Mouse (Mus musculus): ENCODE measurements at regions not wholly inside any gene's neighbourhood (a gene's known extent, or its start where the extent isn't known, plus 50 kb on each side); places are given as distances from the start of the nearest gene placed in this dataset.
A peak's percentile ranks its signal among the peaks of the same experiment; 100 is the strongest.

DNA sequence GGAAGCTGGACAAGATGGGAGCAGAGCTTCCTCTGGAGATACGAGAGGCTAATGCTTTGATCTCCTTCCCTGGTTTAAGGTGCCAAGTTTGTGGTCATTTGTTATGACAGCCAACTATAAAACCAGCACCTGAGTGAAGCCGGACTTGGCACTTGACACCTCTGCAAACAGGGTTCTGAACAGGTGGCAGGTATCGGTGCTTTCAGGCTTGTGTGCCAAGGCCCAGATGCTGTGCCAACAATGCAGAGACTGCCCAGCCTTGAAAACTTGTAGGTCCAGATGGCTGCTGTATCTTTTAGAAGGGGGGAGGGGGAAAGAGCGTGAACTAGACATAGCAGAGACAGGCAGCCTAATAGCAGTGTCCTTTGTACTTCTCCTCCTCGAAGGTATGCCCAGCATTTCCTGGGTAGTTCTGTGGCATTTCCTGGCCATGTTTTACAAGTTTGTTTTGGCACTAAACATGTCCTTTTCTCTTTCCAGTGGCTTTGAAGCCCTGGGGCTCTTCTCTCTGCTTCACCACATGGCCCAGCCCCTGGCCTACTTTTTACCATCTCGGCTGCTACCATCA, 196.3 kb upstream of the Maf start:
- 71% methylated on average over 6 of the region's 6 CpGs for WGBS
- no peaks in the 10 kb centered on the region for H3K4me1 ChIP-seq (ENCODE audit: control insufficient read depth, insufficient read depth, low read depth, low read length)

DNA sequence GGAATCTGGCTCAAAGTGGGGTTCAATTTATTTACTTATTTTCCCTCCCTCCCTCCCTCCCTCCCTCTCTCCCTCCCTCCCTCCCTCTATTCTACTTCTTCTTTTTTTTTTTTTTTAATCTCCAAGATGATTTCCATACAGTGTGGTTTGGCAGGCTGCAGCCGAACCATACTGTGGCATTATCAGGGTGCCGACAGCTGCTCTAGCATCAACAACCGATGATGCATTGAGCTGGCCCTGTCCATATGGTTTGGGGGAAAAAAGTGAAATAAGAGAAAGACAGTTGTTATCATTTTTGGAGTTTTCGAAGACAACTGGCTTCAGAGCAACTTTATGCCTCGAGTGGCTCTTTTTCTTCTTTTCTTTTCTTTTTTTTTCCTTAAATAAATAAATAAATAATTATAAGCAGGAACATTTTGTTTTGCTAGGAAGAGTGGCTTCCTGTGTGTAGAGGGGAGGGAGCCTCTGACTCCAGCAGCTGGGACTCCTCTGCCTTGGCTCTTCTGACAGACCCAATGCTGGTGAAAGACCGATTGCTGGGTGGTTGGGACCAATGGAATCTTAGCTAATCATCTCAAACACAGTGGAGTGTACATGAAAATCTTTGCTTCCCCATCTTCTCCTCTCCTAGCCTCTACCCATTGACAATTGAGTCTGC, 190.1 kb upstream of the Maf start:
- Histone ChIP-seq H3K4me2 (ENCODE audit: low read length) (no peak overlapping the region), H3K4me1 (ENCODE audit: control insufficient read depth, insufficient read depth, low read depth, low read length) (no peaks in the 10 kb centered on the region), H3K9me3 (ENCODE audit: control insufficient read depth, low read length) (no peaks in the 10 kb centered on the region), H3K9ac (ENCODE audit: low read depth, low read length) (no peak overlapping the region), H3K27ac (ENCODE audit: low read depth, low read length) (no peak overlapping the region), H3K36me3 (ENCODE audit: control insufficient read depth, insufficient read depth, low read length) (no peaks in the 10 kb centered on the region), H3K4me3 (ENCODE audit: low read length) (no peak overlapping the region), H3K27me3 (replicated peaks; ENCODE audit: control insufficient read depth, insufficient read depth, low read length) (no peaks in the 10 kb centered on the region)
- WGBS: 64% methylated on average over 6 of the region's 6 CpGs
- no peak for ATAC-seq

More for the DNA sequence above, 196.3 kb upstream of the Maf start:
- Histone ChIP-seq H3K27ac (ENCODE audit: low read depth, low read length) (no peak overlapping the region), H3K9me3 (ENCODE audit: control insufficient read depth, low read length) (no peaks in the 10 kb centered on the region), H3K36me3 (ENCODE audit: control insufficient read depth, insufficient read depth, low read length) (no peaks in the 10 kb centered on the region), H3K9ac (ENCODE audit: low read depth, low read length) (no peak overlapping the region), H3K27me3 (replicated peaks; ENCODE audit: control insufficient read depth, insufficient read depth, low read length) (no peaks in the 10 kb centered on the region), H3K4me2 (ENCODE audit: low read length) (no peak overlapping the region), H3K4me3 (ENCODE audit: low read length) (no peak overlapping the region)
- ATAC-seq: no peak

DNA sequence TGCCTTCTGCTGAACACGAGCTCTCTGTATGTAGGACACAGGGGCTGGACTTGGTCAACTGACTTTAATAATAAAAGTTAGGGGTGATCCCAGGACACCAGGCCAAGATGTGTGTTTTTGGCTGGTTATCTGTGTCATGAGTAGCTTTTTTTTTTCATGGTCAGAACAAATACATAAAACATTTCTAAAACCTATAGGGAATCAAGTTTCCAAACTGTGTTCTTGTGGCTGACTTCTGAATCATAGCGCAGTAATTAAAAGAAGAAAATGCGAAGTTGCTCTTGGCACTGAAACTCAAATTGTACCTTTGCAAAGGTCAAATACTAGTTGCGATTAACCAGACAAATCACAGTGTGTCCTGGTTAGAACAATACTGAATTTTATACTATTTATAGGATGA, 189.5 kb upstream of the Maf start:
- WGBS: 88% methylated on average over 4 of the region's 4 CpGs
- Histone ChIP-seq H3K9me3 (ENCODE audit: control insufficient read depth, low read length) (no peaks in the 10 kb centered on the region), H3K27ac (ENCODE audit: low read depth, low read length) (no peak overlapping the region), H3K4me1 (ENCODE audit: control insufficient read depth, insufficient read depth, low read depth, low read length) (no peaks in the 10 kb centered on the region), H3K4me3 (ENCODE audit: low read length) (no peak overlapping the region), H3K27me3 (replicated peaks; ENCODE audit: control insufficient read depth, insufficient read depth, low read length) (no peaks in the 10 kb centered on the region), H3K36me3 (ENCODE audit: control insufficient read depth, insufficient read depth, low read length) (no peaks in the 10 kb centered on the region), H3K9ac (ENCODE audit: low read depth, low read length) (no peak overlapping the region), H3K4me2 (ENCODE audit: low read length) (no peak overlapping the region)
- ATAC-seq: no peak

DNA sequence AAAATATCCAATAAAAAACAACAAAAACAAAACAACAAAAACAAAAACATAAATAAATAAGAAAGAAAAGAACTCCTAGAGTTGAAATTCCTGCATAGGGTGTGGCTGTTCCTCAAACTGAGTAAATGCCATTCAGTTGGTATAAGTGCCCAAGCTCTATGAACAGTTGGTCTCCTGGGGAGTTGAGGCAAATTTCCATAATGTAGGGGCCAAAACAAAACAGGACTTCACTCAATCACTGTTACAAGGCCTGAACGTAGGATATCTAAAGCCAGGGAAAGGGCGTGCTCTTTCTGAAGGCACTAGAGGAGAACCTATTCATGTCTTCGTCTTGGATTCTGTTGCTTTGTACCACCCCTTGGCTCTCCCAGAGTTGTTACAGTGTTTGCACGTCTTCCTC, 188.5 kb upstream of the Maf start:
- no peaks in the 10 kb centered on the region for H3K36me3 ChIP-seq (ENCODE audit: control insufficient read depth, insufficient read depth, low read length)
- no peak overlapping the region for H3K9ac ChIP-seq (ENCODE audit: low read depth, low read length)
- 67% methylated on average over 4 of the region's 4 CpGs for WGBS
- H3K27ac ChIP-seq (ENCODE audit: low read depth, low read length): no peak overlapping the region
- no peaks in the 10 kb centered on the region for H3K27me3 ChIP-seq (replicated peaks; ENCODE audit: control insufficient read depth, insufficient read depth, low read length)
- ATAC-seq: no peak
- no peak overlapping the region for H3K4me3 ChIP-seq (ENCODE audit: low read length)
- H3K9me3 ChIP-seq (ENCODE audit: control insufficient read depth, low read length): no peaks in the 10 kb centered on the region
- H3K4me1 ChIP-seq (ENCODE audit: control insufficient read depth, insufficient read depth, low read depth, low read length): no peaks in the 10 kb centered on the region
- H3K4me2 ChIP-seq (ENCODE audit: low read length): no peak overlapping the region

DNA sequence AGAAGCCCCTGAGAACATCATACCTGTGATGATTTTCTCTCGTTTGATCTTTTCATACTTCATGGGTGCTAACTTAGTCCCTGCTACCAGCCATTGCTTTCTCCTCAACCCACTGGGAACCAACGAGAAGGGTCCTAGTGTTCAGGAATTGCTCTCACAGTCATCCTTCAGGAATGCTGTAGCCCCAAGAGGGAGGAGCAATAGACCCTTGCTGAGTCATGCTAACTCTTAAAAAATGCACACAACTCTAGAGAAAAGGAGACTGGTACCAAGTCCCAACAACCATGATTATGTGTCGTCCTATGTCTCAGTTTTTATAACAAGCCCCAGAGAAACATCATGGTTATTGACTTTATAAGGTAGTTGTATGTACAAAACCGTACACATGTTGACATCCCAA, 180.7 kb upstream of the Maf start:
- H3K27ac ChIP-seq (ENCODE audit: low read depth, low read length): no peak overlapping the region
- no peak for ATAC-seq
- no peaks in the 10 kb centered on the region for H3K9me3 ChIP-seq (ENCODE audit: control insufficient read depth, low read length)
- H3K4me3 ChIP-seq (ENCODE audit: low read length): no peak overlapping the region
- H3K27me3 ChIP-seq (replicated peaks; ENCODE audit: control insufficient read depth, insufficient read depth, low read length): no peaks in the 10 kb centered on the region
- no peak overlapping the region for H3K9ac ChIP-seq (ENCODE audit: low read depth, low read length)
- 90% methylated on average over 4 of the region's 4 CpGs for WGBS
- no peaks in the 10 kb centered on the region for H3K4me1 ChIP-seq (ENCODE audit: control insufficient read depth, insufficient read depth, low read depth, low read length)
- H3K4me2 ChIP-seq (ENCODE audit: low read length): no peak overlapping the region
- H3K36me3 ChIP-seq (ENCODE audit: control insufficient read depth, insufficient read depth, low read length): no peaks in the 10 kb centered on the region

DNA sequence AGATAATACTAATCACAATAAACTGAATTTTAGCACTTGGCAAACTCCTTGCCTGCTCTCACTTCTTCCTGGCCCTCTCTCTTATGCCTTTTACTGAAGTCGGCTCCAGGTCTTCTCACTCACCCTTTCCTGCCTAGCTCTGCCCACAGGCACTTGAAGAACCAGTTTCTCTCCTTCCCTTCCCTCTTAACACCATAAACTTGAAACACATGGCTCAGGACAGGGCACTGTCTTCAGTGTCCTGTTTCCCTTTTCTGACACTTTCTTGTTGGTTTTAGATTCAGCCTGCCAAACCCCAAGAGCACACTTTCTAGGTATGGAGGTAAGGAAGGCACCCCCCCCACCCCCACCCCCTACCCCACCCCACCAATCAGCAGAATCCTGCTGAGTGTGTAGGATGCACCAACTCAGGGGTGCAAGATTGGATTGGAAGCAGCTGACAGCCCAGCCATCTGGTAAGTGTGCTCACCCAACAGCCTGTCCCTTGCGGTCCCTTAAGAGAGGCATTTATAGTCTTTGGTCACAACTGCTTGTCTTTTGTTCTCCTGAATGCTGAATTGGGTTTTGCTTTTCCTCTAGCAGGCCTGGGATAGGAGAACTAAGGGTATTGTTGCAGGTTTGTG, 177.6 kb upstream of the Maf start:
- WGBS: 70% methylated on average over 2 of the region's 2 CpGs
- Histone ChIP-seq H3K27me3 (replicated peaks; ENCODE audit: control insufficient read depth, insufficient read depth, low read length) (no peaks in the 10 kb centered on the region), H3K4me2 (ENCODE audit: low read length) (no peak overlapping the region), H3K9me3 (ENCODE audit: control insufficient read depth, low read length) (no peaks in the 10 kb centered on the region), H3K4me3 (ENCODE audit: low read length) (no peak overlapping the region), H3K9ac (ENCODE audit: low read depth, low read length) (no peak overlapping the region), H3K36me3 (ENCODE audit: control insufficient read depth, insufficient read depth, low read length) (no peaks in the 10 kb centered on the region), H3K4me1 (ENCODE audit: control insufficient read depth, insufficient read depth, low read depth, low read length) (no peaks in the 10 kb centered on the region), H3K27ac (ENCODE audit: low read depth, low read length) (no peak overlapping the region)
- no peak for ATAC-seq

DNA sequence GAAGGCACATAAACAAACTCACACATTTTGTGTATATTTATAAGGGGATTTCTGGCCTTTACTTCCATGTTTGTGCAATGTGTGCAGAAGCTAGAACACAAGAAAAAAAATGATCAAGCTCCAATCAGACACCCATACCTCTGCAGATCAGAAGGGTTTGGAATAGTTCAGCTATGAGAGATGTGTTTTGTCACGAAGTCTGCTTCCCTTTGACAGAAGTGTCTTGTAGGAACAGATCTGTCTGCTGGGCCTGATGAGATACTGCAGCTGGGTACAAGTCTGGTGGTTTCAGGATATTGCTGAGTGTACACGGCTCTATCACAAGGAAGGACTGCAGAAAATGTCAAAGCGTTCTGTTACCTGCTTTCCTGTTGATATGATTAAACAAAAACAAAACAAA, 176.2 kb upstream of the Maf start:
- H3K27me3 ChIP-seq (replicated peaks; ENCODE audit: control insufficient read depth, insufficient read depth, low read length): no peaks in the 10 kb centered on the region
- H3K4me2 ChIP-seq (ENCODE audit: low read length): no peak overlapping the region
- H3K9ac ChIP-seq (ENCODE audit: low read depth, low read length): no peak overlapping the region
- H3K4me3 ChIP-seq (ENCODE audit: low read length): no peak overlapping the region
- ATAC-seq: no peak
- no peaks in the 10 kb centered on the region for H3K9me3 ChIP-seq (ENCODE audit: control insufficient read depth, low read length)
- H3K27ac ChIP-seq (ENCODE audit: low read depth, low read length): no peak overlapping the region
- H3K36me3 ChIP-seq (ENCODE audit: control insufficient read depth, insufficient read depth, low read length): no peaks in the 10 kb centered on the region
- WGBS: 85% methylated on average over 3 of the region's 3 CpGs
- H3K4me1 ChIP-seq (ENCODE audit: control insufficient read depth, insufficient read depth, low read depth, low read length): no peaks in the 10 kb centered on the region

DNA sequence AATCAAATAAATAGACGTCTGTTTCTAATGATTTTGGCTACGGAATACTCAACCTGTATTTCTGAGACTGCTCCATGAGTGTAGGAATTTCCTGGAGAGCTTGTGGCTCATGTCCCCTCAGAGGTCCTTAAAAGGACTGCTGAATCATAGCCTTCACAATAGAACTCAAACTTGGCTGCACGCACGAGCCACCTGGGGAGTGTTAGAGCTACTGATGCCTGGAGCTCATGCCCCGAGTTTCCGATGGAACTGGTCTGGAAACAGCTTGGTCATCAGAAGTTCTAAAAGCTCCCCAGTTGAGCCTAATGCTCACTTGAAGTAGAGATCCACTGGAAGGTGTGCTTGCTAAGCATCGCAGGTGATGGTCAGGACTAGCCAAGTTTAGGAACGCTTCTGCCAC, 174.3 kb upstream of the Maf start:
- H3K4me3 ChIP-seq (ENCODE audit: low read length): no peak overlapping the region
- no peak overlapping the region for H3K27ac ChIP-seq (ENCODE audit: low read depth, low read length)
- no peaks in the 10 kb centered on the region for H3K4me1 ChIP-seq (ENCODE audit: control insufficient read depth, insufficient read depth, low read depth, low read length)
- H3K27me3 ChIP-seq (replicated peaks; ENCODE audit: control insufficient read depth, insufficient read depth, low read length): no peaks in the 10 kb centered on the region
- H3K9me3 ChIP-seq (ENCODE audit: control insufficient read depth, low read length): no peaks in the 10 kb centered on the region
- WGBS: 84% methylated on average over 8 of the region's 8 CpGs
- ATAC-seq: no peak
- H3K9ac ChIP-seq (ENCODE audit: low read depth, low read length): no peak overlapping the region
- no peak overlapping the region for H3K4me2 ChIP-seq (ENCODE audit: low read length)
- H3K36me3 ChIP-seq (ENCODE audit: control insufficient read depth, insufficient read depth, low read length): no peaks in the 10 kb centered on the region

DNA sequence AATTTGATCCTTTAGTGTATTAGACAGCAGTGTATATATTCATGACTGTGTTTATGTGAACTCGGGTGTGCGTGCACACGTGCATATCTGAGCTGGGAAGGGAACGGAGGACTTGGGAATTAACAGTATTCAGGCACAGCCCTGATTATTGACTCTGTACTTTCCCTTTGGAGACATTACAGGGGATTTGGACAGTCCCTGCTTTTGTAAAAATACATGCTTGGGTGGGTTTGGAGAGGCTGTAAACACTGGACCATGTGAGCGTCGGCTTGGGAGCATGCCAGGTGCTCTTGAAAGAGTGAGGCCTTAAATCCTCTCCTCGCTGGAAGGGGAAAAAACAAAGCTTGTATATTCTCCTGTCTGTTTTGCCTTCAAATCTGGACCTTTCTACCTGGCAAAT, 167.2 kb upstream of the Maf start:
- ATAC-seq: peak; percentile 77
- Histone ChIP-seq H3K9ac (ENCODE audit: low read depth, low read length) (no peak overlapping the region), H3K4me3 (ENCODE audit: low read length) (no peak overlapping the region), H3K4me1 (ENCODE audit: control insufficient read depth, insufficient read depth, low read depth, low read length) (peaks cover 5% of the 10 kb centered on the region; the same call in 1 of the 2 replicates), H3K27ac (ENCODE audit: low read depth, low read length) (no peak overlapping the region), H3K4me2 (ENCODE audit: low read length) (no peak overlapping the region), H3K36me3 (ENCODE audit: control insufficient read depth, insufficient read depth, low read length) (no peaks in the 10 kb centered on the region), H3K9me3 (ENCODE audit: control insufficient read depth, low read length) (no peaks in the 10 kb centered on the region), H3K27me3 (replicated peaks; ENCODE audit: control insufficient read depth, insufficient read depth, low read length) (no peaks in the 10 kb centered on the region)
- 44% methylated on average over 7 of the region's 7 CpGs for WGBS

All from hindbrain, embryonic 16.5 days (tissue).